Mouse (Mus musculus): ENCODE measurements at regions not wholly inside any gene's neighbourhood (a gene's known extent, or its start where the extent isn't known, plus 50 kb on each side); places are given as distances from the start of the nearest gene placed in this dataset.

DNA sequence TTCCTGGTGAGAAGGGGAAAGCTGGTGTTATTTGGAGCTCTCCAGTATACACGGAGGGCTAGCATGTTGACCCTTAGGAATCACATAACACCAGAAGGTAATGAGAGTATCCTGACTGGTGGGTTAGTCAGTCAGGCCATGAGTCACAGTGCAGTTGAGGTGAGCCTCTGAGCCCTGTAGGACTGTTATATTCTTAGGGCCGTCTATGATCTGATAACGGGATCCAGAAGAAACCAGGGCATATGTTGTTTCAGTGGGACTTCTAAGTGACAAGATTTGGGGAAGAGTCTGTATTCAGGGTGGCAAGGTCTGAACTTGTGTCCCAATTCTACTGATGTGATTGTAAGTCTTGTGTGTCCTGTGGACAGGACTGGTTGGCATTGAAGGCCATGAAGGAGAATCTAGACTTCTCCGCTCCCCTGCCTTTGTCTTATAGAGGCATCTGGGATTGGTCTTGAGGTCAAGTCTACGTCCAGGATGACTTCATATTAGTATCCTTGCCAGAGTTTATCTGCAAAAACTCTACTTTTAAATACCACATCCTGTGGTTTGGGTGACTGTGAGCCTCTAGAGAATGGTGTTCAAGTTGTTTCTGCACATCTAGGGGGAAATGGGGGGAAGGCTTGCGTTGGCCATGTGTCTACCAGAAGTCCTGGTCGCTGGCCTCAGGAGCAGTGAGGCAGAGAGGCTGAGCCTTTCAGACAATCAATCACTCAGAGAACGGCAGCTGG lies 71.2 kb downstream of the Itgb2l start:
- Histone ChIP-seq H3K9me3 (ENCODE audit: control insufficient read depth, low read length) (no peaks in the 10 kb centered on the region), H3K4me3 (ENCODE audit: control insufficient read depth in 1 of 2, insufficient read depth in 1 of 2, low read depth in 1 of 2, low read length in 2 of 2) (no peak overlapping the region), H3K4me2 (ENCODE audit: low read length) (no peak overlapping the region), H3K4me1 (ENCODE audit: control insufficient read depth in 2 of 2, insufficient read depth in 2 of 2, low read length in 2 of 2) (peaks cover 4 to 10% of the 10 kb centered on the region in 2 experiments; a peak in 2 of 4 replicates), H3K36me3 (ENCODE audit: control insufficient read depth, insufficient read depth, low read length) (no peaks in the 10 kb centered on the region), H3K27me3 (ENCODE audit: control insufficient read depth, insufficient read depth, low read length) (no peaks in the 10 kb centered on the region), H3K9ac (ENCODE audit: low read length) (no peak overlapping the region), H3K27ac (replicated peaks in 1 of 2; ENCODE audit: control insufficient read depth in 1 of 2, insufficient read depth in 1 of 2, low read depth in 2 of 2, low read length in 2 of 2) (peak overlapping the region in 1 of 2 experiments; percentile 19; a peak in 1 of 4 replicates)
- ATAC-seq (ENCODE audit: insufficient number of reproducible peaks, insufficient read depth, low FRiP score, low read depth), result no peak
- 70% methylated on average over 8 of the region's 8 CpGs for WGBS

DNA sequence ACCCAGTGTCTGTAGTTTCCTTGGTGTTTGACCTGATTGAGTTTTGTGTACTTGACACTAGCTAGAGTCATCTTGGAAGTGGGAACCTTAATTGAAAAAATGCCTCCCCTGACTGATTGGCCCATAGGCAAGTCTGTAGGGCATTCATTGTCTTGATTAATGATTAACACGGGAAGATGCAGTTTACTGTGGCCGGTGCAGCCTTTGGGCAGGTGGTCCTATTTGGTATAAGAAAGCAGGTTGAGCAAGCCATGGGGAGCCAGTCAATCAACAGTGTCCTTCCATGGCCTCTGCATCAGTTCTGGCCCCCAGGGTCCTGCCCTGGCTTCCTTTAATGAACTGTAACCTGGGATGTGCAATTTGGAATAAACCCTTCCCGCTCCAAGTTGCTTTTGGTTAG lies 72.3 kb downstream of the Itgb2l start:
- Histone ChIP-seq H3K9ac (ENCODE audit: low read length) (no peak overlapping the region), H3K36me3 (ENCODE audit: control insufficient read depth, insufficient read depth, low read length) (no peaks in the 10 kb centered on the region), H3K4me1 (ENCODE audit: control insufficient read depth in 2 of 2, insufficient read depth in 2 of 2, low read length in 2 of 2) (peaks cover 4 to 10% of the 10 kb centered on the region in 2 experiments; a peak in 2 of 4 replicates), H3K4me3 (ENCODE audit: control insufficient read depth in 1 of 2, insufficient read depth in 1 of 2, low read depth in 1 of 2, low read length in 2 of 2) (no peak overlapping the region), H3K27ac (replicated peaks in 1 of 2; ENCODE audit: control insufficient read depth in 1 of 2, insufficient read depth in 1 of 2, low read depth in 2 of 2, low read length in 2 of 2) (no peak overlapping the region), H3K27me3 (ENCODE audit: control insufficient read depth, insufficient read depth, low read length) (no peaks in the 10 kb centered on the region), H3K4me2 (ENCODE audit: low read length) (no peak overlapping the region), H3K9me3 (ENCODE audit: control insufficient read depth, low read length) (no peaks in the 10 kb centered on the region)
- WGBS, result 92% methylated on average over 3 of the region's 3 CpGs
- ATAC-seq (ENCODE audit: insufficient number of reproducible peaks, insufficient read depth, low FRiP score, low read depth), result no peak

DNA sequence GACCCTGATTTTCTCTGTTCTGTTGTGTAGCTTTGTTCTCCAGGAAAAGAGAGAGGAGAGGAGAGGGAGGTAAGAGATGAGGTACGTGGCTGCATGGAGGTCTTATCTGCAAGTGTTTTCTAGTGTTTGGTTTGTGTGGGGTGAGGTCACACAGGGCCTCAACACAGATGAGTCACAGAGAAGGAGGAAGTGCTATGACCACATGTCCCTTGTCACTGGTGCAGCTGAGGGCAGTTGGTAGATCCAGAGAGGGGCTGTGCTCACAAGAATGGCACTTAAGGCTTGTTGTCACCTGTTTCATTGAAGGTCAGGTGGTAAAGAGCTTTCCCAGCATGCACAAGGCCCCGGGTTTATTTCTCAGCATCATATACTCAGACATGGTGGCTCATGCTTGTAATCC lies 73.2 kb downstream of the Itgb2l start:
- H3K9me3 ChIP-seq (ENCODE audit: control insufficient read depth, low read length), result no peaks in the 10 kb centered on the region
- 33% methylated on average over 2 of the region's 2 CpGs for WGBS
- H3K4me2 ChIP-seq (ENCODE audit: low read length), result no peak overlapping the region
- no peak overlapping the region for H3K9ac ChIP-seq (ENCODE audit: low read length)
- no peak for ATAC-seq (ENCODE audit: insufficient number of reproducible peaks, insufficient read depth, low FRiP score, low read depth)
- peaks cover 4 to 10% of the 10 kb centered on the region in 2 experiments; a peak in 2 of 4 replicates for H3K4me1 ChIP-seq (ENCODE audit: control insufficient read depth in 2 of 2, insufficient read depth in 2 of 2, low read length in 2 of 2)
- H3K36me3 ChIP-seq (ENCODE audit: control insufficient read depth, insufficient read depth, low read length), result no peaks in the 10 kb centered on the region
- H3K27me3 ChIP-seq (ENCODE audit: control insufficient read depth, insufficient read depth, low read length), result no peaks in the 10 kb centered on the region
- H3K27ac ChIP-seq (replicated peaks in 1 of 2; ENCODE audit: control insufficient read depth in 1 of 2, insufficient read depth in 1 of 2, low read depth in 2 of 2, low read length in 2 of 2), result no peak overlapping the region
- H3K4me3 ChIP-seq (ENCODE audit: control insufficient read depth in 1 of 2, insufficient read depth in 1 of 2, low read depth in 1 of 2, low read length in 2 of 2), result no peak overlapping the region

Data from heart, embryonic 14.5 days (tissue).